Mouse (Mus musculus): Measurements from ENCODE around the gene Hs6st1.

Hs6st1 gene

GRCm38 (mm10) chr1:36083554-36083953 is 15.4 kb downstream of the Hs6st1 start:
- in situ Hi-C loops (cut with MboI, MseI), result no loop called here

GRCm38 (mm10) chr1:36085069-36085468 is 16.9 kb downstream of the Hs6st1 start:
- in situ Hi-C loops (cut with MboI, MseI), result no loop called here

- in situ Hi-C loops (cut with MboI, MseI), result no loop called here
Observed at GRCm38 (mm10) chr1:36088367-36088766, 20.2 kb downstream of the Hs6st1 start.

GRCm38 (mm10) chr1:36089481-36089880 is 21.3 kb downstream of the Hs6st1 start:
- in situ Hi-C loops (cut with MboI, MseI), result no loop called here

DNA sequence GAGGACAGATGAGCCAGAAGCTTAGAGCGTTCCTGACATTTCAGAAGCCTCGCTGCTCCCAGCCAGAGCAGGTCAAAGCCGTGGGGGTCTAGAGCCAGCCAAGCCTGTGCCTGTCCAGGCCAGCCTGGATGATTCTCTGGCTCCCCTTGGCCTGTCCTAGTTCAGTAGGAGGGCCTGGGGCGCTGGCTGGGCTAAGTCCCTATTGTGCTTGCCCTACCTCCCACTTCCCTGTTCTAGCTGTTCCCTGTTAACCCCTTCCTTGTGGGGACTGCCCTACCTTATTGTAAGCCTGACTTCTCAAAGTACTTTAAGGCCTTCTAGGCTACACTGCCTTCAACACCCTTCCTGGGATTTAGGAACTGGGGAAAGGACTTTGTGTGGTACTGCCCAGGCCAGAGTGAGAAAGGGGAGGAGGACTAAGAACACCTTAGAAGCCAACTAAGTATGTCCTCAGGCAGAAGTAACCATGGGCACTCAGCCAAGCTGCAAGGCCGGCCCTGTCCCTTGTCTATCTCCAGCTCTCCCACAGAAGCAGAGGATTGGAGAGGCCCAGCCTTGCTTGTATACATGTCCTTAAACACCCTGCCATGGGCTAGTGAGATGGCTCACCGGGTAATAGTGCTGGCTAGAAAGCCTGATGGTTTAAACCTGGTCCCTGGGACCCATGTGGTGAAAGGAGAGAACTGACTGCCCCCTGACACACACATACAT is 22.0 kb downstream of the Hs6st1 start:
- in situ Hi-C loops (cut with MboI, MseI), result no loop called here

GRCm38 (mm10) chr1:36090722-36091110 is 22.5 kb downstream of the Hs6st1 start:
- in situ Hi-C loops (cut with MboI, MseI), result no loop called here

- in situ Hi-C loops (cut with MboI, MseI), result no loop called here
Observed at GRCm38 (mm10) chr1:36091246-36091645, 23.0 kb downstream of the Hs6st1 start.

- in situ Hi-C loops (cut with MboI, MseI), result no loop called here
Observed at GRCm38 (mm10) chr1:36093741-36094140, 25.5 kb downstream of the Hs6st1 start.

DNA sequence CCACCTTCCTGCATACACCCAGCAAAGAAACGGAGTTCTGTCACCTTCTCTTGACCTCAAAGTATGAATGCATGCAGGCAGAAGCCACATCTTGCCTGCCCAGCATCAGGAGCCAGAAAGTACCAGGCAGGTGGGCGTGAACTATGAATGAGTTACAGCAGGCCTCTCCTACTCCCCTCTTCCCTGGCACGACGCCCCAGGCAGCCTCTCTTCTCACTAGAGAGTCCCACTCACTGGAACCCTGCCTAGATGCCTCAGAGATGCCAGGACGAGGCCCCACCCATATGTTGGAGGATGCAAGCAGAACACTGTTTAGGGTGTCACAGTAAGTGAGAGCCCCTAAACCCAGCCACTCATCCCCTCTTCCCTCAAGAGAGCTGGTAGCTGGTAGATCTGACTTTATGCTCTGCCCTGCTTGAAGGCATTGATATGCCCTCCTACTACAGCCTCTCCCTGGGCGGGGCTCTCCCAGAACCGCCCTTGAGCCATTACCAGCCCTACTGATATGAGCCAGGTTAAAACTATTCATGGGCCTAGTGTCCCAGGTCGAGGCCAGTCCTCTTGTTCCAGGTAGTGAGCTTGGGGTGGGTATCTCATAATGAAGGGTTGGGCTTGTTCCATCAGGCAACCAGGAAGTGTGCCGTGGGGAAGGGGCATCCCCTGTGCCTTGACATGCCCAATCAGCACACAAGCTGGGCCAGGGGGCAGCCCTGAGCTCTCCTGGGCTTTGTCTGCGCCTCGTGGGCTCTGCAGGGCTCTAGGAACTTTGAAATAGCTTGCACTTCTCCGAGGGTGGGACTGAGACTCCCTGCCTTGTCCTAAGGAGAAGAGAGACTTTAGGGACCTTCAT is 27.4 kb downstream of the Hs6st1 start:
- in situ Hi-C loops (cut with MboI, MseI), result no loop called here

DNA sequence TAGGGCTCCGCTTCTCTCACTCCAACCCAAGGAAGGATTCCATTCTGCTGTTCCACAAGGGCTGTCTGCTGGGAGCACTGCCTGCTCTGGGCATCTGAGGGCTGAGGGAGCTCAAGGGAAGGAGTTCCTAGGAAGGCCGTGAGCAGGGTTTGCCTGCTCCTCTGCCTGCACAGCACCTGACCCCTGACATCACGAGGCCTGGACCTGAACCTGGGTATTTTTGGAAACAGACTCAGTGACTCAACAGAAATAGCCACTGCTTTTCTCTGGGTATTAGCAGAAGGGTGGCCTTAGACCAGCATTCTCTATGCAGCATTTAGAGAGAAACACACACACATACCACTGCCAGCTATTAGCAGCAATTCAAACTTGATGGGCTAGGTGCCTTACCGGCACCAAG is 30.2 kb downstream of the Hs6st1 start:
- in situ Hi-C loops (cut with MboI, MseI), result no loop called here

DNA sequence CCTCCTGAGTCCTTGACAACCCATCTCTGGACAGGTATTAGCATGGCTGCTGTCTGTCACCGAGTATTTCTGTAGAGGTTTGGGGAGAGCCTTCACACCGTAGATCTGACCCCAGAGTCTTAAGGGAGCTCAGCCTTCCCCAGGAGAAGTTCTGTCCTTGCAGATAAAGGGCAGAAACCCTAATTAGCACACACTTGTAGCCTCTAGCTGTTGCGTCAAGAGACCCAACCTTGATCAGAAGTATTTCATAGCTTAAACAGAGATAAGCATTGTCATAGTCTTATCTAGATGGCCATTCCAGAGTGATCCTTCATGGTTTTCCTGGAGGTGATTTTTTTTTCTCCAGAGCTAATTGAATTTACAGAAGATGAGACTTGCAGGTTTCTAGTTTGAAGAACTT is 32.2 kb downstream of the Hs6st1 start:
- in situ Hi-C loops (cut with MboI, MseI), result loop anchor here (10.0 kb wide), 1 partner anchor 1026 kb away; no protein-coding TSS in a partner anchor

GRCm38 (mm10) chr1:36105917-36106706 is 37.9 kb downstream of the Hs6st1 start:
- in situ Hi-C loops (cut with MboI, MseI), result loop anchor here (10.0 kb wide), 1 partner anchor 1031 kb away; no protein-coding TSS in a partner anchor

DNA sequence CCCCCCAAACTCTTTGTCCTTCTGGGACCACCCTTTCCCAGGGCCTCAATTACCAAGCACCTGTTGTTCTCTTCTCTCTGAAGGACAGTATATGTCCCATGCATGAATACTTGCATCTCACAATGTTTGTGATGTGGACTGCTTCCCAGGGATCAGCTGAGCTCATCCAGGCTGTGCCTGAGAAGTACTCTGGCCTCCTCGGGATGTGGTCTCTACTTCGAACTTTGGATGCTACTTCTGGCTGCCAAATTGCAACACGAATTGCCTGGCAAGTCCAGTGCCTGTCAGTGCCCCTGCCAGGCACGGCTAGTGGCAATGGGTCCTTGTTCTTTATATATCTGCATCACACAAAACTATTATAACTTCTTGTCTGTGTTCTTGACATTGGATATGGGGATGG is 41.8 kb downstream of the Hs6st1 start:
- in situ Hi-C loops (cut with MboI, MseI), result loop anchor here (10.0 kb wide), 1 partner anchor 1035 kb away; no protein-coding TSS in a partner anchor

- in situ Hi-C loops (cut with MboI, MseI), result no loop called here
Observed at GRCm38 (mm10) chr1:36112665-36113064, 44.5 kb downstream of the Hs6st1 start.

- in situ Hi-C loops (cut with MboI, MseI), result no loop called here
Observed at GRCm38 (mm10) chr1:36113670-36114069, 45.5 kb downstream of the Hs6st1 start.

GRCm38 (mm10) chr1:36114844-36115243 is 46.6 kb downstream of the Hs6st1 start:
- in situ Hi-C loops (cut with MboI, MseI), result no loop called here

GRCm38 (mm10) chr1:36116488-36116887 is 48.3 kb downstream of the Hs6st1 start:
- in situ Hi-C loops (cut with MboI, MseI), result no loop called here

- in situ Hi-C loops (cut with MboI, MseI), result no loop called here
Observed at GRCm38 (mm10) chr1:36118061-36118685, 50.0 kb downstream of the Hs6st1 start.

DNA sequence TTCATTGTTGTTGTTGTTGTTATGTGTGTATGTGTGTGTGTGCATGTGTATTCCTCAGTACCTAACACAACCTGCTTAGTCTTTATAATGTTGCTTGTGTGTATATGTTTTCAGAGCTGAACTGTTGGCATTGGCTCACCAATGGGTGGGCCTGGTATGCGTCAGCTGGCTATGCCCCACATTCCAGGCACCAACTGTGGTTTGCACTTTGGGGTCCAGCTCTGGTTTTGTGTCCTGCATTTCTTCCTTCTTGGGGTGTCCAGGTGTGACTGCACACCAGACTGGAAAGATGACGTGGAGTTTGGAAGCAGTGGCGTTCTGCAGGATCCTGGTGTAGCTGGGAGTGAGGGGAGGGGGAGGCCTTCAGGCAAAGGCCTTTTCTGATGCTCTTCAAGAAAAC is 50.8 kb downstream of the Hs6st1 start:
- in situ Hi-C loops (cut with MboI, MseI), result no loop called here

- in situ Hi-C loops (cut with MboI, MseI), result no loop called here
Observed at GRCm38 (mm10) chr1:36119426-36119825, 51.2 kb downstream of the Hs6st1 start.

- in situ Hi-C loops (cut with MboI, MseI), result loop anchor here (10.0 kb wide), 1 partner anchor 276 kb away; no protein-coding TSS in a partner anchor
Observed at GRCm38 (mm10) chr1:36121172-36121571, 53.0 kb downstream of the Hs6st1 start.

Measured in regulatory T cell (primary cell).